Mouse (Mus musculus): ENCODE results near the gene Flrt3. TPM values are rescaled to one million over a fixed set of nuclear protein-coding genes. Genes with fewer than 3 reads are reported as not detected.

Gene Flrt3
- polyA plus RNA-seq, 1 experiment, result 11.8 TPM

GRCm38 (mm10) chr2:140691403-140691802, 20.1 kb upstream of the Flrt3 start:
- Histone ChIP-seq H3K4me1 (ENCODE audit: control insufficient read depth, insufficient read depth, low read length) (no peaks in the 10 kb centered on the region), H3K4me3 (ENCODE audit: insufficient read depth, low read length) (no peak overlapping the region), H3K27ac (ENCODE audit: insufficient read depth, low read length) (no peak overlapping the region)
- TF ChIP-seq CTCF (IDR thresholded peaks at IDR 0.05; ENCODE audit: extremely low read depth, insufficient read depth, low read length), result no peak
- TF ChIP-seq POLR2A (IDR thresholded peaks at IDR 0.05; ENCODE audit: extremely low read depth, insufficient read depth, low read length), result no peak

DNA sequence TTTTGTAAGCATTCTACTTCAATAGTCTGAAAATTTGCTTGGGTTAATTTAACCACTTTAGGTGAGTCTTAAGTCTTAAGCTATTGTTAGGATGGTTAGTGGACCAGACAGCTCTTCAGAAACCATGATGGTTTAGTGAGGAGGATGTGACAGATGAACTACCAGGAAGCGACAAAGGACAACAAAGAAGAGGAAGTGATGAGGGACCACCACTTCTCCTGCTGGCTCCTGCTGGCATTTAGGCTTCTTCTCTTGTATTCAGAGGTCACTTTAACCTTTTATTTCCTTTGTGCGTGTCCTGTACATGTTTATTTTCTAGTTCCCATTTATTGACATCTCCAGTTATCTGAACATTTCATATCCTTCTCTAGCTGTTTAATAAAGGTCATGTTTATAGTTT, 19.6 kb upstream of the Flrt3 start:
- TF ChIP-seq POLR2A (IDR thresholded peaks at IDR 0.05; ENCODE audit: extremely low read depth, insufficient read depth, low read length) (no peak), CTCF (IDR thresholded peaks at IDR 0.05; ENCODE audit: extremely low read depth, insufficient read depth, low read length) (no peak)
- Histone ChIP-seq H3K4me1 (ENCODE audit: control insufficient read depth, insufficient read depth, low read length) (no peaks in the 10 kb centered on the region), H3K27ac (ENCODE audit: insufficient read depth, low read length) (no peak overlapping the region), H3K4me3 (ENCODE audit: insufficient read depth, low read length) (no peak overlapping the region)

- H3K4me1 ChIP-seq (ENCODE audit: control insufficient read depth, insufficient read depth, low read length), result no peaks in the 10 kb centered on the region
- no peak overlapping the region for H3K27ac ChIP-seq (ENCODE audit: insufficient read depth, low read length)
- TF ChIP-seq CTCF (IDR thresholded peaks at IDR 0.05; ENCODE audit: extremely low read depth, insufficient read depth, low read length) (no peak), POLR2A (IDR thresholded peaks at IDR 0.05; ENCODE audit: extremely low read depth, insufficient read depth, low read length) (no peak)
- H3K4me3 ChIP-seq (ENCODE audit: insufficient read depth, low read length), result no peak overlapping the region
Observed at GRCm38 (mm10) chr2:140676728-140677127, 5.5 kb upstream of the Flrt3 start.

GRCm38 (mm10) chr2:140673466-140673865, 2.2 kb upstream of the Flrt3 start:
- Histone ChIP-seq H3K4me3 (ENCODE audit: insufficient read depth, low read length) (no peak overlapping the region), H3K4me1 (ENCODE audit: control insufficient read depth, insufficient read depth, low read length) (no peaks in the 10 kb centered on the region), H3K27ac (ENCODE audit: insufficient read depth, low read length) (no peak overlapping the region)
- no peak for TF ChIP-seq CTCF (IDR thresholded peaks at IDR 0.05; ENCODE audit: extremely low read depth, insufficient read depth, low read length)
- no peak for TF ChIP-seq POLR2A (IDR thresholded peaks at IDR 0.05; ENCODE audit: extremely low read depth, insufficient read depth, low read length)

GRCm38 (mm10) chr2:140670457-140670856, 812 bp downstream of the Flrt3 start:
- no peak for TF ChIP-seq CTCF (IDR thresholded peaks at IDR 0.05; ENCODE audit: extremely low read depth, insufficient read depth, low read length)
- no peak for TF ChIP-seq POLR2A (IDR thresholded peaks at IDR 0.05; ENCODE audit: extremely low read depth, insufficient read depth, low read length)
- Histone ChIP-seq H3K27ac (ENCODE audit: insufficient read depth, low read length) (peak overlapping the region; percentile 70), H3K4me1 (ENCODE audit: control insufficient read depth, insufficient read depth, low read length) (no peaks in the 10 kb centered on the region), H3K4me3 (ENCODE audit: insufficient read depth, low read length) (peak overlapping the region; percentile 52)

GRCm38 (mm10) chr2:140669786-140670185, 1.5 kb downstream of the Flrt3 start:
- Histone ChIP-seq H3K4me3 (ENCODE audit: insufficient read depth, low read length) (peak overlapping the region; percentile 52), H3K27ac (ENCODE audit: insufficient read depth, low read length) (no peak overlapping the region), H3K4me1 (ENCODE audit: control insufficient read depth, insufficient read depth, low read length) (peaks cover 2% of the 10 kb centered on the region; the same call in 1 of the 2 replicates)
- TF ChIP-seq CTCF (IDR thresholded peaks at IDR 0.05; ENCODE audit: extremely low read depth, insufficient read depth, low read length) (no peak), POLR2A (IDR thresholded peaks at IDR 0.05; ENCODE audit: extremely low read depth, insufficient read depth, low read length) (no peak)

DNA sequence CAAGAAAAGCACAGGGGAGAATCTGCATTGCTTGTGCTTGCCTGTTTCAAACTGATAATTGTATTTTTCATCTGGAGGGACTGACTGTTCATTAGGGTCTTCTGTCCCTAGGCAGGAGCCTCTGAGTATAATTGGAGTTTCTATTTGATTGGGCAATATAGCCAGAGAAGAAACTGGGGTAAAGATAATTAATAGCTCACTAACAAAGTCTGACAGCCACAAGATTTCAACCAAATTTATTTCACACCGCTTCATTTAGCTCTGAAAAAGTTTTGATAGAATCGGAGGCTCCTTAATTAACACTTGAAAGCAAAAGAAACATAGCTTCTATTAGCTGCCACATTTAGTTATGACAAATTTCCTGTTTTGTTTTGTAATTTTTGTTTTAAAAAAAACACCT, 2.2 kb downstream of the Flrt3 start:
- H3K4me1 ChIP-seq (ENCODE audit: control insufficient read depth, insufficient read depth, low read length), result peaks cover 3% of the 10 kb centered on the region; the same call in 1 of the 2 replicates

GRCm38 (mm10) chr2:140668311-140668710, 3.0 kb downstream of the Flrt3 start:
- Histone ChIP-seq H3K4me1 (ENCODE audit: control insufficient read depth, insufficient read depth, low read length) (peaks cover 3% of the 10 kb centered on the region; the same call in 1 of the 2 replicates), H3K4me3 (ENCODE audit: insufficient read depth, low read length) (peak overlapping the region; percentile 52), H3K27ac (ENCODE audit: insufficient read depth, low read length) (no peak overlapping the region)
- TF ChIP-seq POLR2A (IDR thresholded peaks at IDR 0.05; ENCODE audit: extremely low read depth, insufficient read depth, low read length) (no peak), CTCF (IDR thresholded peaks at IDR 0.05; ENCODE audit: extremely low read depth, insufficient read depth, low read length) (peak; percentile 66)

More for the DNA sequence above, 2.2 kb downstream of the Flrt3 start:
- peak overlapping the region; percentile 52 for H3K4me3 ChIP-seq (ENCODE audit: insufficient read depth, low read length)
- TF ChIP-seq CTCF (IDR thresholded peaks at IDR 0.05; ENCODE audit: extremely low read depth, insufficient read depth, low read length), result no peak
- no peak for TF ChIP-seq POLR2A (IDR thresholded peaks at IDR 0.05; ENCODE audit: extremely low read depth, insufficient read depth, low read length)
- no peak overlapping the region for H3K27ac ChIP-seq (ENCODE audit: insufficient read depth, low read length)

- Histone ChIP-seq H3K4me3 (ENCODE audit: insufficient read depth, low read length) (peak overlapping the region; percentile 52), H3K27ac (ENCODE audit: insufficient read depth, low read length) (no peak overlapping the region), H3K4me1 (ENCODE audit: control insufficient read depth, insufficient read depth, low read length) (peaks cover 3% of the 10 kb centered on the region; the same call in 1 of the 2 replicates)
- TF ChIP-seq POLR2A (IDR thresholded peaks at IDR 0.05; ENCODE audit: extremely low read depth, insufficient read depth, low read length), result no peak
- no peak for TF ChIP-seq CTCF (IDR thresholded peaks at IDR 0.05; ENCODE audit: extremely low read depth, insufficient read depth, low read length)
Observed at GRCm38 (mm10) chr2:140667261-140668047, 3.8 kb downstream of the Flrt3 start.

DNA sequence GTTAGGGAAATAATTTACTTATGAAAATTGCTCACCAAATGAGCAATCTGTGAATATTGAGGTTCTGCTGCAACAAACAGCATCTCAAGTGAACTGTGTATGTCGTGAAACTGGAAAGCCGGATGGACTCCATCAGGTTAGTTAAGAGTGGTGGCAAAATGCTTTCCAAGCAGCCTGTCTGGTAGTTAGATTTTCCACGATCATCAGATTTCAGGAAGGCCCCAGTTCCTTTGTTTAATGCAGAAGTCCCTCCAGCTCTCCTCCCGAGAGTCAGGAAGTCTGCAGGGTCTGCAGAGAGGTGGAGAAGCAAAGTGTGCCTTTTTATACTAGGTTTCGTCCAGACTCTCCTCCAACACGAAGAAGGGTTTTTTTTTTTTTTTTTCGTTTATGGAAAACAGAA, 4.4 kb downstream of the Flrt3 start:
- peaks cover 3% of the 10 kb centered on the region; the same call in 1 of the 2 replicates for H3K4me1 ChIP-seq (ENCODE audit: control insufficient read depth, insufficient read depth, low read length)
- H3K4me3 ChIP-seq (ENCODE audit: insufficient read depth, low read length), result peak overlapping the region; percentile 52
- TF ChIP-seq POLR2A (IDR thresholded peaks at IDR 0.05; ENCODE audit: extremely low read depth, insufficient read depth, low read length), result no peak
- no peak for TF ChIP-seq CTCF (IDR thresholded peaks at IDR 0.05; ENCODE audit: extremely low read depth, insufficient read depth, low read length)
- no peak overlapping the region for H3K27ac ChIP-seq (ENCODE audit: insufficient read depth, low read length)
